8 mouse cellular contexts compared by ENCODE assay signal in the genomic region with DNA sequence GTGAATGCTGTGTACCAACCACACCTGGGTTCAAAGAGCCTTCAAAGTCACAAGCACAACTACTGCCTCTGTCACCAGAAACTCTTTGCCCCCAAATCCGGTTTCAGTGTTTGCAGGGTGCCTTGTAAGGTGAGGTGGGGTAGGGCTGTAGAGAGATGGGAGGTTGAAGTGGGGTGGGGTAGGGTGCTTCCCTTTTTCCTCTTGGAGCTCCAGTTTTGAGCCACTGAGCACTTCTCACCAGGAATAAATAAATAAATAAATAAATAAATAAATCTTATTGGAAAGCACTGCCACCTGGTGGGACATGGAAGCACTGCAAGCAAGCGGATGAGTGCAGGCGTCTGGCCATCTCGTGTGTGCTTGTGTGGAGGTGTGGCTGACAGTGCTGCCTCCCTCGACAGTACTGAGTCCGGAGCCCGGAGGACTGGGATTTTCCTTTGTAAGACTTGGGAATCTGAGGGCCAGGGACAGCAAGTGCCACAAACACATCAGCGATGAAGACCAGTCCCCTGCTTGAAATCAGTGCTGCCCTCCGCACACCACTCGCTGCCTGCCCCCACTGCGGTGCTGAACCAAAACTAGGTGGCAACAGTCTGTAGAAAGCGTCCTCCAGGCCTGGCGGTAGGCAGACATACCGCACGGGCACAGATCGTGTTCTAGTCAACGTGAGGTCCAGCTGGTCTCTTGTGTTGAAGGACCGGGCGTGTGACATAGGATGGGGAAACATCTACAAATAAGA. TPM values are rescaled to one million over a fixed set of nuclear protein-coding genes. Genes with fewer than 3 reads are reported as not detected.
DNase-seq lines count a peak whose midpoint lies in the region; ATAC-seq and TF ChIP-seq lines count a peak whose summit lies in the region.

No protein-coding gene starts in this region.

- WGBS in hindbrain, embryonic 13.5 days: 63% methylated on average over 19 of the region's 19 CpGs
- 59% methylated on average over 19 of the region's 19 CpGs for WGBS in lung, postnatal 0 days

- TF ChIP-seq EP300 in lung, postnatal 0 days (IDR thresholded peaks at IDR 0.05): no peak

- DNase-seq in R1 (ENCODE audit: low read depth, low spot score): peak; percentile 79
- peak; percentile 77 for DNase-seq in cerebellum, adult 8-10 months
- DNase-seq in layer of hippocampus, postnatal 10 days (ENCODE audit: low spot score in 2 of 2): peak; percentile 80 to 82
- peak; percentile 80 for DNase-seq in lung, postnatal 0 days (ENCODE audit: low spot score)
- peak; percentile 85 for DNase-seq in retina, embryonic 14.5 days (ENCODE audit: low spot score)
- peak; percentile 73 for DNase-seq in urinary bladder, postnatal 14 days (ENCODE audit: low spot score)

- peak; percentile 84 for TF ChIP-seq CTCF in lung, postnatal 0 days (IDR thresholded peaks at IDR 0.05)

- no peaks in the 10 kb centered on the region for H3K4me1 ChIP-seq in hindbrain, embryonic 13.5 days (replicated peaks)
- H3K4me1 ChIP-seq in lung, postnatal 0 days (ENCODE audit: insufficient read depth, low read depth, low read length): no peaks in the 10 kb centered on the region

- peaks cover 8% of the 10 kb centered on the region; the same call in 1 of the 2 replicates for H3K36me3 ChIP-seq in hindbrain, embryonic 13.5 days
- H3K36me3 ChIP-seq in lung, postnatal 0 days (ENCODE audit: insufficient read depth, low read length): no peaks in the 10 kb centered on the region

- H3K9ac ChIP-seq in hindbrain, embryonic 13.5 days: no peak overlapping the region
- no peak overlapping the region for H3K9ac ChIP-seq in lung, postnatal 0 days (replicated peaks; ENCODE audit: low read depth)

- H3K4me2 ChIP-seq in hindbrain, embryonic 13.5 days: no peak overlapping the region
- H3K4me2 ChIP-seq in lung, postnatal 0 days (replicated peaks; ENCODE audit: low read depth, low read length): no peak overlapping the region

- no peak overlapping the region for H3K27ac ChIP-seq in hindbrain, embryonic 13.5 days
- no peak overlapping the region for H3K27ac ChIP-seq in lung, postnatal 0 days (ENCODE audit: low read length)

- H3K4me3 ChIP-seq in hindbrain, embryonic 13.5 days: no peak overlapping the region
- no peak overlapping the region for H3K4me3 ChIP-seq in lung, postnatal 0 days (ENCODE audit: low read depth, low read length)

- ATAC-seq in frontal cortex, adult (ENCODE audit: low TSS enrichment): peak; percentile 71
- peak; percentile 66 for ATAC-seq in hindbrain, embryonic 13.5 days (ENCODE audit: low FRiP score)
- peak; percentile 66 for ATAC-seq in lung, postnatal 0 days

- H3K27me3 ChIP-seq in hindbrain, embryonic 13.5 days: no peaks in the 10 kb centered on the region
- no peaks in the 10 kb centered on the region for H3K27me3 ChIP-seq in lung, postnatal 0 days (replicated peaks; ENCODE audit: insufficient read depth, low read length)

- no peaks in the 10 kb centered on the region for H3K9me3 ChIP-seq in hindbrain, embryonic 13.5 days
- no peaks in the 10 kb centered on the region for H3K9me3 ChIP-seq in lung, postnatal 0 days (ENCODE audit: low read length)

RNA-seq across cellular contexts. Expression of a gene that starts 46.8 kb away (rescaled TPM):
- polyA plus RNA-seq in hindbrain, embryonic 13.5 days (2015; fragmentation: Nextera tagmentation; extraction: Ambion mirVana): 2.2 TPM in 2 replicates
- total RNA-seq in layer of hippocampus, postnatal 10 days (2021): 10 to 100 TPM; 19.7 to 20.7 TPM
- 1.7 and 2.0 TPM in 2 replicates for polyA plus RNA-seq in lung, postnatal 0 days (2015; fragmentation: Nextera tagmentation; extraction: Ambion mirVana)
